Mouse (Mus musculus) granulocyte monocyte progenitor cell, adult 5-6 weeks (primary cell): ENCODE measurements around the gene Fbxl13. TPM values are rescaled to one million over a fixed set of nuclear protein-coding genes. Genes with fewer than 3 reads are reported as not detected.

ENCODE experiments used
- ATAC-seq: replicated peaks from 2 replicates; pipeline ENCODE4 v1.8.0; 2016; ENCODE audit warnings: mild to moderate bottlenecking, moderate TSS enrichment, inconsistent platforms; ENCODE audit not compliant: poor library complexity, severe bottlenecking
- total RNA-seq, 2 experiments: library from RNA; stranded (forward) in 1 of 2; stranded (reverse) in 1 of 2; fragments of 200-712, 200-1000 nt in 1 of 2; fragments of >200 nt in 1 of 2; fragmentation: Nextera tagmentation in 1 of 2; gene quantifications; 2 replicates each; pipeline ENCODE4 v1.2.3; 2014 to 2017

The Fbxl13 gene
- total RNA-seq, 2 experiments from 2014 or later = not detected

GRCm38 (mm10) chr5:21492213-21492612, 153.2 kb downstream of the Fbxl13 start:
- no peak for ATAC-seq

GRCm38 (mm10) chr5:21491469-21491868, 154.0 kb downstream of the Fbxl13 start:
- no peak for ATAC-seq

- ATAC-seq = no peak
Measured at GRCm38 (mm10) chr5:21489135-21489534, 156.3 kb downstream of the Fbxl13 start.

GRCm38 (mm10) chr5:21488506-21488905, 156.9 kb downstream of the Fbxl13 start:
- no peak for ATAC-seq

GRCm38 (mm10) chr5:21487716-21488115, 157.7 kb downstream of the Fbxl13 start:
- ATAC-seq = no peak

GRCm38 (mm10) chr5:21487306-21487705, 158.1 kb downstream of the Fbxl13 start:
- ATAC-seq = no peak

GRCm38 (mm10) chr5:21486798-21487197, 158.6 kb downstream of the Fbxl13 start:
- no peak for ATAC-seq

- peak; percentile 56 for ATAC-seq
Measured at GRCm38 (mm10) chr5:21485197-21485829, 160.1 kb downstream of the Fbxl13 start.

- ATAC-seq = no peak
Measured at GRCm38 (mm10) chr5:21483275-21483674, 162.2 kb downstream of the Fbxl13 start.

- no peak for ATAC-seq
Measured at GRCm38 (mm10) chr5:21482446-21483222, 162.8 kb downstream of the Fbxl13 start.

- no peak for ATAC-seq
Measured at GRCm38 (mm10) chr5:21481521-21481920, 163.9 kb downstream of the Fbxl13 start.

GRCm38 (mm10) chr5:21479746-21480145, 165.7 kb downstream of the Fbxl13 start:
- ATAC-seq = no peak; the same call in 1 of the 2 replicates

- no peak for ATAC-seq
Measured at GRCm38 (mm10) chr5:21478428-21478827, 167.0 kb downstream of the Fbxl13 start.

GRCm38 (mm10) chr5:21468100-21468499, 177.3 kb downstream of the Fbxl13 start:
- no peak for ATAC-seq

GRCm38 (mm10) chr5:21467387-21467786, 178.0 kb downstream of the Fbxl13 start:
- no peak for ATAC-seq

GRCm38 (mm10) chr5:21440833-21441530, 204.5 kb downstream of the Fbxl13 start:
- peak; percentile 79 for ATAC-seq

GRCm38 (mm10) chr5:21439446-21440110, 205.9 kb downstream of the Fbxl13 start:
- ATAC-seq = no peak

- ATAC-seq = no peak
Measured at GRCm38 (mm10) chr5:21438428-21438827, 207.0 kb downstream of the Fbxl13 start.

- ATAC-seq = no peak
Measured at GRCm38 (mm10) chr5:21436471-21436975, 208.9 kb downstream of the Fbxl13 start.

- ATAC-seq = no peak
Measured at GRCm38 (mm10) chr5:21434148-21434929, 211.1 kb downstream of the Fbxl13 start.
